Mouse (Mus musculus) E14TG2a.4 (cell line): ENCODE data around the gene Taar5.

Source experiments
- CTCF ChIP-seq: conservative IDR thresholded peaks from 2 replicates; pipeline ENCODE4 v1.5.1; 2014; ENCODE audit warnings: low read length
- NANOG ChIP-seq: IDR thresholded peaks from 2 replicates; pipeline ENCODE4 v1.6.1; 2014; ENCODE audit warnings: borderline replicate concordance, low read length, mixed read lengths

- TF ChIP-seq CTCF (no peak), NANOG (no peak)
These were observed 46.6 kb upstream of the Taar5 start for GRCm38 (mm10) chr10:23923941-23924340.
